Mouse (Mus musculus): ENCODE results near the gene Gm20388. TPM values are rescaled to one million over a fixed set of nuclear protein-coding genes. Genes with fewer than 3 reads are reported as not detected.
"Not testable (repeated sequence)": the region's sequence is repeated elsewhere in the genome, so short reads cannot be mapped to it uniquely, and the experiment has no call there.

Gm20388 gene
- total RNA-seq, 4 experiments from 2014 or later: 0.17 to 15.1 (median 6.6) TPM

- DNase-seq (ENCODE audit: low spot score in 2 of 2): no peak
Measured at GRCm38 (mm10) chr8:120357504-120357903, 446.9 kb downstream of the Gm20388 start.

- DNase-seq (ENCODE audit: low spot score in 2 of 2): peak; percentile 58 to 64
Measured at GRCm38 (mm10) chr8:120361301-120361700, 450.7 kb downstream of the Gm20388 start.

- no peak for DNase-seq (ENCODE audit: low spot score in 2 of 2)
Measured at GRCm38 (mm10) chr8:120363552-120364071, 453.0 kb downstream of the Gm20388 start.

- DNase-seq (ENCODE audit: low spot score in 2 of 2): no peak
Measured at GRCm38 (mm10) chr8:120364093-120364725, 453.6 kb downstream of the Gm20388 start.

GRCm38 (mm10) chr8:120366840-120367239 lies 456.2 kb downstream of the Gm20388 start:
- DNase-seq (ENCODE audit: low spot score in 2 of 2): no peak

GRCm38 (mm10) chr8:120368191-120368590 lies 457.6 kb downstream of the Gm20388 start:
- DNase-seq (ENCODE audit: low spot score in 2 of 2): not testable (repeated sequence)

GRCm38 (mm10) chr8:120368814-120369649 lies 458.4 kb downstream of the Gm20388 start:
- peak; percentile 86 to 89 for DNase-seq (ENCODE audit: low spot score in 2 of 2)

- no peak for DNase-seq (ENCODE audit: low spot score in 2 of 2)
Measured at GRCm38 (mm10) chr8:120369956-120370355, 459.3 kb downstream of the Gm20388 start.

GRCm38 (mm10) chr8:120370461-120370860 lies 459.8 kb downstream of the Gm20388 start:
- no peak for DNase-seq (ENCODE audit: low spot score in 2 of 2)

GRCm38 (mm10) chr8:120371146-120371545 lies 460.5 kb downstream of the Gm20388 start:
- no peak for DNase-seq (ENCODE audit: low spot score in 2 of 2)

GRCm38 (mm10) chr8:120371725-120372457 lies 461.2 kb downstream of the Gm20388 start:
- DNase-seq (ENCODE audit: low spot score in 2 of 2): no peak

- no peak for DNase-seq (ENCODE audit: low spot score in 2 of 2)
Measured at GRCm38 (mm10) chr8:120372684-120373083, 462.0 kb downstream of the Gm20388 start.

GRCm38 (mm10) chr8:120373621-120374020 lies 463.0 kb downstream of the Gm20388 start:
- DNase-seq (ENCODE audit: low spot score in 2 of 2): no peak

- no peak for DNase-seq (ENCODE audit: low spot score in 2 of 2)
Measured at GRCm38 (mm10) chr8:120374070-120374469, 463.4 kb downstream of the Gm20388 start.

- DNase-seq (ENCODE audit: low spot score in 2 of 2): no peak
Measured at GRCm38 (mm10) chr8:120374514-120374913, 463.9 kb downstream of the Gm20388 start.

- no peak for DNase-seq (ENCODE audit: low spot score in 2 of 2)
Measured at GRCm38 (mm10) chr8:120375170-120375569, 464.5 kb downstream of the Gm20388 start.

- no peak for DNase-seq (ENCODE audit: low spot score in 2 of 2)
Measured at GRCm38 (mm10) chr8:120376215-120376614, 465.6 kb downstream of the Gm20388 start.

- no peak for DNase-seq (ENCODE audit: low spot score in 2 of 2)
Measured at GRCm38 (mm10) chr8:120376847-120377802, 466.5 kb downstream of the Gm20388 start.

- DNase-seq (ENCODE audit: low spot score in 2 of 2): no peak
Measured at GRCm38 (mm10) chr8:120377803-120378189, 467.2 kb downstream of the Gm20388 start.

GRCm38 (mm10) chr8:120378306-120378705 lies 467.7 kb downstream of the Gm20388 start:
- DNase-seq (ENCODE audit: low spot score in 2 of 2): no peak

- no peak for DNase-seq (ENCODE audit: low spot score in 2 of 2)
Measured at GRCm38 (mm10) chr8:120379015-120379414, 468.4 kb downstream of the Gm20388 start.
